Comparison of ENCODE assay signal across 1 mouse cellular context in genomic region chr5:75164688-75165087, GRCm38 (mm10).
TF ChIP-seq lines count a peak whose summit lies in the region.

No protein-coding gene starts in this region.

TF ChIP-seq in MEL, 35 proteins besides CTCF, POLR2A, EP300 and RAD21:
- TF ChIP-seq MXI1 (IDR thresholded peaks at IDR 0.05; ENCODE audit: low read depth, low read length), result no peak
- no peak for TF ChIP-seq HCFC1 (IDR thresholded peaks at IDR 0.05; ENCODE audit: low read depth, low read length)
- TF ChIP-seq SMC3 (IDR thresholded peaks at IDR 0.05; ENCODE audit: low read depth, low read length), result peak; percentile 32; the same call in 1 of the 2 replicates
